Mouse (Mus musculus) cerebellum, adult (tissue): Measurements from ENCODE around the gene Crtap.
"Not testable (repeated sequence)": the region's sequence is repeated elsewhere in the genome, so short reads cannot be mapped to it uniquely, and the experiment has no call there.

Source experiments
- ATAC-seq: cut with Nextera tagmentation; 2 replicates; pipeline ENCODE4 v1.9.2; 2017; ENCODE audit warnings: mild to moderate bottlenecking, moderate library complexity, mixed read lengths; ENCODE audit not compliant: insufficient number of reproducible peaks, low FRiP score, low TSS enrichment

Gene Crtap

DNA sequence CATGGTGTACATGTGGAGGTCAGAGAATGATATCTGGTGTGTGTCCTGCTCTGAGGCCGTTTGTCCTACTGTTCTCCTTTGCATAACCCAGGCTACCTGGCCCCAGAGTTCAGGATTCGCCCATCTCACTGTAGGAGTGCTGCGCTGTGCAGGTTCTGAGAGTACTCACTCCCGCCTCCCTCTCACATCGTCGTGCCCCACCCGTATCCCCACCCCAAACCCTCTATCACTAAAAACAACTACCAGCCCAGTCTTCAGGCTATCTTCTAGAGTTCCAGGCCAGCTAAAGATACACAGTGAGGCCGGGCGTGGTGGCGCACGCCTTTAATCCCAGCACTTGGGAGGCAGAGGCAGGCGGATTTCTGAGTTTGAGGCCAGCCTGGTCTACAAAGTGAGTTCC, 9.2 kb upstream of the Crtap start:
- no peak for ATAC-seq

GRCm38 (mm10) chr9:114395258-114395657, 4.8 kb upstream of the Crtap start:
- no peak for ATAC-seq

DNA sequence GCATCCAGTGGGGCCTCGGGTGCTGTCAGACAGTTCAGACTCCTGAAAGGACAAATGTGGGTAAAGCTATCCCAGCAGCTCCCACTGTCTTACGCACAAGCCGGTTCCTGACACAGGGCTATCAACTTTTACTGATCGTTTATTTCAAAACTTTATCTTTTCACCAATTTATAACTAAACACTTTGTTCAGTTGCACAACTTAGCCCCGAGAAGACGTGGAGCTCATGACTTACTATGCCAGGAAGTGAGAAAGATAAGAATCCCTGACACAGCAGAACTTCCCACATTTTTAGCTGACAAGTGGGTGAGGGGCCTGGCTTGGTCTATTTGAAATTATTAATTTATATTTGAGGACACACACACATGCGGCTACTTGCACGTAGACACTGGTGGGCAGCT, 4.2 kb upstream of the Crtap start:
- ATAC-seq: no peak

DNA sequence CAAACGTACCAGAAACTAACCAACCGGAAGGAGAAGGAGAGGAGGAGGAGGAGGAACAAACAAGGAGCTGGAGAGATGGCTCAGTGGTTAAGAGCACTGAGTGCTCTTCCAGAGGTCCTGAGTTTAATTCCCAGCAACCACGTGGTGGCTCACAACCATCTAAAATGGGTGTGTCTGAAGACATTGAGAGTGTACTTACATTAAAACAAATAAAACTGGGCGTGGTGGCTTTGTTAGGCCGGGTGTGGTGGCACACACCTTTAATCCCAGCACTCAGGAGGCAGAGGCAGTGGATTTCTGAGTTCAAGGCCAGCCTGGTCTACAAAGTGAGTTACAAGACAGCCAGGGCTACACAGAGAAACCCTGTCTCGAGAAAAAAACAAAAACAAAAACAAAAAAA, 3.7 kb upstream of the Crtap start:
- not testable (repeated sequence) for ATAC-seq

- no peak for ATAC-seq
Observed at GRCm38 (mm10) chr9:114390749-114391075, 237 bp upstream of the Crtap start.

DNA sequence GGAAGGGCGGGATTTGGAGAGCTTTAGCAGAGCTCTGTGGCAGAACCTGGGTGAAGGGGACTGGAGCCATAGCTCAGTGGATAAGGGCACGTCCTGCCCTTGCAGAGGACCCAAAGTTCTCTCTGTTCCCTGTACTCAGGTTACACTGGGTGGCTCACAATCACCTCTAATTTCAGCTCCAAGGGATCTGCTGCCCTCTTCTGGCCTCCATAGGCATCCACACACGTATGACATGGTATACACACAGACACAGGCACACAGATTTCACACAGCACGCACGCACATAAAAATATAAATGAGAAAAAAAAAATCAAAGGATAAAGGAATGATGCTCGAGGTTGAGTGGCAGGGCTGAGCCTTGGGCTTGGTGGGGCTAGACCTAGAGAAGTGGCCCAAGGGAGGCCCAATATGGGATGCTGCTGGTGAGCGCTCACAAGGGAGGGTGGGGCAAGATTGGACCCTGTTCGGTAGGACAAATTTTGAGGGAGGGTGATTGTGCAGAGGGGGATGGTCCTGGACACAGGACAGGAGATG, 1.0 kb downstream of the Crtap start:
- ATAC-seq: no peak

GRCm38 (mm10) chr9:114388701-114389370, 1.6 kb downstream of the Crtap start:
- no peak for ATAC-seq

- ATAC-seq: no peak
Observed at GRCm38 (mm10) chr9:114388288-114388687, 2.2 kb downstream of the Crtap start.

- no peak for ATAC-seq
Observed at GRCm38 (mm10) chr9:114387086-114387485, 3.4 kb downstream of the Crtap start.

DNA sequence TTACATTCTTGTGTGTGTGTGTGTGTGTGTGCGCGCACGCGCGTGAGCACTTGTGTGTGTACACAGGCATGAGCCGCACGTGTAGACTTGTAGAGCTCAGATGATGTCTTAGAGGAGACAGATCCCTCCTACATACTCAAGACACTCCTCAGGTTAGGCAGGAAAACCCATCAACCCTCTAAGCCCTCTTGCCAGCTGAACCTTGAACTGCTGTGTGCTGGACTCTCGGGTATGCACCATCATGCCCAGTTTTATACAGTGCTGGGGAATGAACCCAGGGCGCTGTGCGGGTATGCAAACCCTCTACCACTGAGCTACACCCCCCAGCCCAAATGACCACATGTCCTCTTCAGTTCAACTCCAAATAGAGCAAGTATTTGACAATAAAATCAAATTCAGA, 5.3 kb downstream of the Crtap start:
- no peak for ATAC-seq

DNA sequence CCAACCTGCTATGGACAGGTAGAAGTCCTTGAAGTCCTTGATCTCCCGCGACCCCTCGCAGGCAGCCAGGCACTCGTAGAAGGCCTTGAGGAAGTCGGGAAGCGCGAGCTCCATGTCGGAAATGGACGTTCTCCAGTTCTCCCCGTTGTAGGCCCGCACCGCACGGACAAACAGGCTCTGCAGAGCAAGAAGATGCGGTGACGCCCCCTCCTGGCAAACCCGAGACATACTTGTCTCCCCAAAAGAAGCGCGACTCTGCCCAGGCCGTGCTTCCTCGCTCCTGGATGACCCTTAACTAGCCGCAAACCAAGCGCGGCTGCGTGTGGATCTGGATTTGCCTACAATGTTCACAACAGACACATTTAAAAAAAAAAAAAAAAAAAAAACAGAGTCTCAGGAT, 5.8 kb downstream of the Crtap start:
- no peak for ATAC-seq

DNA sequence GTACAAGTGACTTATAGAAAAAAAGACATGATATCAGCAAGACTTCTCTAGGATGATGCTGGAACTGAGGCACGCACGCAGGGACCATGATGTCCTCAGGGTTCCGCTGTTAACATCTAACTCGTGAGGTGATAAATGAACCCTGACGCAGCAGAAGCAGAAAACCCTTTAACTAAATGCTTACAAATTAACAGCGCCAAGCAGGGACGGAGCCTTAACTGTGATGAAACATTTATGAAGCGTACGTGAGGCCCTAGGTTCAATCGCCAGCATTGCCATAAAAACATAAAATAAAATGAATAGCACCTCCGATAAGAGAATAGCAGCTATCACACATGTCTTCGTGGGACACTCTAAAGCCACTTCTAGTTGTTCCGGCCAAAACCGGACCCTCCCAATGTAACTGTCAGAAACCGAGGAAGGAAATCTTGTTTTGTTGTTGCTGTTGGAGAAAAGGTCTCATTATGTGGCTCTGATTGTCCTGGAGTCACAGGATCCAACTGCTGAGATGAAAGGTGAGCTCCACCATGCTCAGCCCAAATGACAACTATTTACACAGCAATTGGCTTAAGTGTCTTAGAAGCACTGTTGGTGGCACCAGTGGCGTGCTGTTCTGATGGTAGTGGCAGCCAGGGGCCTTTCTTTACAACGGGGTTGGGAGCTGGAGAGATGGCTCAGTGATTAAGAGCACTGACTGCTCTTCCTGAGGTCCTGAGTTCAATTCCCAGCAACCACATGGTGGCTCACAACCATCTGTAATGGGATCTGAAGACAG, 7.4 kb downstream of the Crtap start:
- no peak for ATAC-seq

DNA sequence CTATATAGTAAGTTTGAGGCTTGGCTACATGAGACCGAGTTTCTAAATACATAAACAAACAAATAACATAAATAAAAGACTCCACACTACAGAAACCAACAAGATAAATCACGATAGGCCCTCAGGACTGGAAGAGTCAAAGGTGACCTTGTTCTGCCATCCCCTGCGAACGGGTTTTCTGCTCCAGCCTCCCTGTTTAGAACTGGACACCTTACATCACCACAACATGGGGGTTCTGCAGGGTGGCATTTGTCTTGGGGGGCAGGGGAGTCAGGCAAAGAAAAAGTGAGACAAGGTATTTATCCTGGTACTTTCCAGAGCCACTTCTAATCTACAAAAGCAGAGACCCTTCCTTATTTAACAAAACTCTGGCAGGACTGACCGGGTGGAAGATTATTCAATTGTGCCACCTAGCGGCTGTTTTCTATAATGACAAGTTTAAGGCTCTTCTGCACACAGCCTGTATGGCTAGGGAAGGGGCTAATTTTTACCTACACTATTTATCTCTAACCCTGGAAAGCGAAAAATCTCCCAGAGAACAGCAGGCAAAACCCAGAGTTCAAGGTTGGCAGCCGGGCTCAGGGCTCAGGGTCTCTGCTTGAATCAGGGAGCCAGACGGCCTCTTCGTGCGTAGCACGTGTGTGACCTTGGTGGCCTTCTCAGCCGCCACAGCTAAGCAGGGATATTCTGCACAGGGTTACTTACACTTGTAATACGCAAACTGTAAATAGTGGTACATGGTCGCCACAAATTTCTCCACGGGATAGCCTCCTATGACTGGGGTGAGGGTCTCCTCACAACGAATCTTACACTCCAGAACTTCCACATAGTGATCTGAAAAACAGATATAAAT, 9.4 kb downstream of the Crtap start:
- peak; percentile 52; the same call in 1 of the 2 replicates for ATAC-seq

GRCm38 (mm10) chr9:114379871-114380270, 10.6 kb downstream of the Crtap start:
- ATAC-seq: no peak

GRCm38 (mm10) chr9:114377168-114377567, 13.3 kb downstream of the Crtap start:
- ATAC-seq: no peak

GRCm38 (mm10) chr9:114375276-114375962, 15.1 kb downstream of the Crtap start:
- no peak for ATAC-seq

DNA sequence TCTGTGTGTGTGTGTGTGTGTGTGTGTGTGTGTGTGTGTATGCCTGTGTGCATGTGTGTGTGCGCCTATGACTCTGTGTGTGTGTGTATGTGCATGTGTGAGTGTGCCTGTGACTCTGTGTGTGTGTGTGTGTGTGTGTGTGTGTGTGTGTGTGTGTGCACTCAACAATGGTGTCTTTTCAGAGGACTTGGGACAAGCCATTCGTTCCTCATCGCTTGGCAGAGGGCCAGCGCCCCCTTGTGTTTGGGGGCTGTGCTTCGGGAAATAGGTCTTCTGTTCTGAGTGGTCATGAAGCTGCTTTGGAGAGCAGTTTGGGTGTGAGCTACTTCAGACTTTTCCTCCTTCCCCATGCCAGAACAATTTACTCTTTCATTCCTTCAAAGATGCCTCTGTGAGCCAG, 18.8 kb downstream of the Crtap start:
- not testable (repeated sequence) for ATAC-seq

GRCm38 (mm10) chr9:114369389-114369788, 21.1 kb downstream of the Crtap start:
- not testable (repeated sequence) for ATAC-seq

DNA sequence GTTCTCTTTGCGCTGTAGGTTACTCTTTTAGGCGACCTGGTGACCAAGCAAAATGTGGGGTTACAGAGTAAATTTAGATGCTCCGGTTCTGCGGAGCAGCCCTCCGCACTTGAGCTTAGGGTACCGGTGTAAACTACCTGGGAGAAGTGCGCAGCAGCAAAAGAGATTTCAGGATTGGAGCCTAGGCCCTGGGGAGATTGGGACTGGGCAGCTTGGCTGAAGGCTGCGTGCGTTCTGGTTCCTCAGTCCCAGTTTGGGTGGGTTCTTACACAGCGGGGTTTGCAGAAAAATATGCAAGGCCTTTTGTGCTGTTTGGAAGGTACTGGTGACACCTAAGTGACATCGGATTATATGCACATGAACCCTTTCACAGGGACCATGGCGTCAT, 22.0 kb downstream of the Crtap start:
- no peak for ATAC-seq

GRCm38 (mm10) chr9:114367783-114368470, 22.5 kb downstream of the Crtap start:
- peak; percentile 40; the same call in 1 of the 2 replicates for ATAC-seq
